Mouse (Mus musculus): ENCODE data around the gene Gimap4. TPM values are rescaled to one million over a fixed set of nuclear protein-coding genes. Genes with fewer than 3 reads are reported as not detected.
A peak's percentile ranks its signal among the peaks of the same experiment; 100 is the strongest.

Gene Gimap4
- total RNA-seq, 2 experiments from 2014 or later: 41.2 to 60.8 TPM

DNA sequence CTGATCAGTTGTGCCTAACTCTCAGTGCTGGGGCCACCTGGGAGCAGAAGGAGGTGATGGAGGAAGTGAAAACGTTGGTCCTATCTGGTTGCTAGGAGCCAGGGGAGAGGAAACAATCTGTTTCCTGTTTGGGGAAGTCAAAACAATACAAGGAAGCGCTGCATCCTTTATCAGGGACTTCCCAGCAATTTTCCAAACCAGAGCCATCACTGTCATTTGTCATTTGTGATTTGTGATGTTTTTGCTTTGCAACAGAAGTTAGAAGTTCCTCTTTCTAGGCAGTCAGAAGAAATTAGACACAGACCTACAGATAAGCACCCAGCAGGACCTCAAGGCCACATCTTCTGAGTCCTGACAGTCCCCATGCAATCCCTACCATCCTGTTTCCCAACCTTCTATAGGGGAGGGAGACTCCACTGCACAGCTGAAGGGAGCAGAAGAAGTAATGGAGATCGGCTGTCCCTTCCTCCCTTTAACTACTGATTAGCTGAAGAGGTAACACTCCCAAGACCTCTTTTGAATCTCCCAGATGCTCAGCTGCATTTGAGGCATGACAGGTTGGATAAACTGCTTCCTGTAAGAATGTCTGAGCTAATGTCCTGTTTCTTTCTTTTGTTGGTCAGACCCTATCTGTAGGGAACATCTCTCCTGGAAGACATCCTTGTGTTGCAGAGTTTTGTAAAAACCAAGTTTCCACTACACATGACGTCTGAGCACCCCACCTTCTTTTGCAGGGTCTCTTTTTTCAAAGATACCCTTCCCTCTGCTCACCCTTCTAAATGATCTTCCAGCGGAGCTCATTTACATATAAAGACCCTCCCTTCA is 16.1 kb downstream of the Gimap4 start:
- no peak for DNase-seq

DNA sequence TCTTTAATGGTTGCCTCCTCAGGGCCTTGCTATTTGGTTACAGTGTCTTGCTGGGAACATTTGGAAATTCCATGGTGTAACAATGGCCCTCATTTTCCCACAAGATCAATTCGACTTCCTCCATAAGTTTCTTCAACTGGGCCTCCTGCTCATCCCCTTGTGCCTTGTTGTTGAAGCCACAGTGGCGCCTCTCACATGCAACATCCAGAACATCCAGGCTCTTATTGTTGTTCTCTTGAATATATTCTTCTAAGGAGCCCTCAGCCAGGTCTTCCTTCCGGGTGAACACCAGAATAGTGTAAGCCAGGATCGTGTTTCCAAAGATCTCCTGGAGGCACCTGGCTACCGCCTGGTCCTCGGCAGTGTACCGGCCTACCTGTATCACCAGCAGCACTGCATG is 17.8 kb downstream of the Gimap4 start:
- DNase-seq: no peak

DNA sequence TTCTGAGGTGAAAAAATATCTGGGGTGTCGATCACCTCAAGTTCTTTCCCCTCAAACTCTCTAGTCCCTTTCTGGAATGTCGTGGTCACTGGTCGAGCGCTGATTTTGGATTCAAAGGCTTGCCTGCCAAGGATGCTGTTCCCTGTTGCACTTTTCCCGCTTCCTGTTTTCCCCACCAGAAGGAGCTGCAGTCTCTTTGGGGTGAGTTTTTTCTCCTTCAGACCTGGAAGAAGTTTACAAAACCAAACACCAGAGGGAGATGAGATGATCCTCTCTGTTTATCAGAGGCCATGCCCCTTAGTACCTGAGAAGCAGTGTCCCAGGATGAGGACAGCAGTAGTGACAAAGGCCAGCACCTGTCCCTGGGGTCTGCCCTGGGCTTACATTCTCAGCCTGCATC is 18.3 kb downstream of the Gimap4 start:
- no peak for DNase-seq

DNA sequence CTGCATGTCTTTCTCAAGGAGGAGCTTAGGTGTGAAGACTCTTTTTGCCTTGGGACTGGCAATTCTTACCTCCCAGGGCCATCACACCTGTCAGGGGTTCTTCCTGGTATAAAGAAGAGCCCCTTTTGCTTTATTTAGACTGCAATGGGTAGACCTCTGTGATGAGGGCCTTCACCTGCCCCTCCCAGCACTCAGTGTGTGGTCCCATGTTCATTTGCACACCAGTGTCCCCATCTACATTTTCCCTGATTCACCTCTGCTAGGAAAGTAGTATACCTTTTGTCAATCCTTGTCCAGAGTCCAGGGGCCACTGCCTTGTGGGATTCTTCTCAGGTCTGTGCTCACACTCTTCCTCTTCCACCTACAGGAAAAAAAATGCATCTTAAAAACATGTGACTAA is 19.8 kb downstream of the Gimap4 start:
- DNase-seq: no peak

DNA sequence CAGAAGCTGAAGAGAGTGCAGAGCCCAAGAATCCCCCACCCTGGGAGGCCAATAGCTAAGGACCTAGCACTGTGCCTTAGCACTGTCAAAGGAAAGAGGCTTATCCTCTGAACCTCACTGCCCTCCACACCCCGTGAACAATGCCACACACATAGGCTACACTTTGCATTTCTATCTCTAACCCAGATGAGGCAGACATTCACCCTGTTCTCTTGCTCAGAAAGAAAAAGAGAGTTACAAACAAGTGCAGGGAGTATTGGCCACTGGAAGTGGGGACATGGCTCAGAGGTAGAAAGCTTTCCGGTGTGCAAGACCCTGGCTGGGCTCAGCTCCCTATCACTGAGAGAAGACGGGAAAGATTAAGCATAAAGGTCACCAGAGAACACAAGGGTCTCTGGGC is 21.8 kb downstream of the Gimap4 start:
- DNase-seq: no peak

DNA sequence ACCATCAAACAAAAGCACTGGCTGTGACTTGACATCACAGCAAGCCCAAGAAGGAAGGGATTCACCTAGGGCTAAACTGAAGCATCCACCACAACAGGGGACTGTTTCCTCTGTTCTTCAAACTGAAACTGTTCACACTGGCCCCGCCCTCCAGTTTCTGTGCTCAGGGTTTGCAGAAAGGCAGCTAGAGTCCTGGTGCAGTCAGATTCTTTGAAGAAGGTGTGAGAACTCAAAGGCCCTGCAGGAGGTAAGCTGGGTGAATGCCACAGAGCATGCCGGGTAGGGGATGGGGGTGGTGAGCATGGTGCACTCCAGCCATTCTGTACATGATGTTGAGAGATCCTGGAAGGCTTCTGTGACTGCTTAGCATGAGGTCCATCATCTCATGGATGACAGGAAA is 34.1 kb downstream of the Gimap4 start, which contains the start of the genes Gm28053 and Gimap7:
TSS of gene Gm28053 (plus strand) at position 153 of the 400 bp plus-strand sequence.
TSS of gene Gimap7 (plus strand) at position 167 of the 400 bp plus-strand sequence.
- no peak for DNase-seq

DNA sequence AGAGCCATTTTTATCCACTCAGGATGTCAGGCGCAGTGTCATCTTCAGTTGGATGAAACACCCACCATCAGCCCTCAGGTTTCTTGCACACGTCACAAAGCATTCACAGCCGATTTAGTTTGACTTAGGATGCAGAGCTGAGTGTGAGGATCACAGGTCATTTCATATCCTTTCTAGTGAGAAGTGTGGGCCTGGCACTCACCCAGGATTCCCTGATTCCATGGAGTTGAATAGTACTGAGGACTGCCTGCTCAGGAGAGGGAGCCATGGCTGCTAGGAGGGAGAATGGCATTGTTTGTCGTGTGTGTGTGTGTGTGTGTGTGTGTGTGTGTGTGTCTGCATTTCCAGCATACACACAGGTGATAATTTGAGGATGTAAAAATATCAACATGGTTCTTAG is 36.0 kb downstream of the Gimap4 start:
- no peak for DNase-seq

DNA sequence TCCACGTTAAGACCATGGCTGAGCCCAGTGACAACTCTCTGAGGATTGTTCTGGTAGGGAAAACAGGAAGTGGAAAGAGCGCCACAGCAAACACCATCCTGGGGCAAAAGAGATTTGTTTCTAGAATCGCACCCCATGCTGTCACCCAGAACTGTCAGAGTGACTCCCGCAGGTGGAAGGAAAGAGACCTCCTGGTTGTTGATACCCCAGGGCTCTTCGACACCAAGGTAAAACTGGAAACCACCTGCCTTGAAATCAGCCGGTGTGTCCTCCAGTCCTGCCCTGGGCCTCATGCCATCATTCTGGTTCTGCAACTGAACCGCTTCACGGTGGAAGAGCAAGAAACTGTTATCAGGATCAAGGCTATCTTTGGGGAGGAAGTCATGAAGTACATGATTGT is 39.1 kb downstream of the Gimap4 start:
- no peak for DNase-seq

DNA sequence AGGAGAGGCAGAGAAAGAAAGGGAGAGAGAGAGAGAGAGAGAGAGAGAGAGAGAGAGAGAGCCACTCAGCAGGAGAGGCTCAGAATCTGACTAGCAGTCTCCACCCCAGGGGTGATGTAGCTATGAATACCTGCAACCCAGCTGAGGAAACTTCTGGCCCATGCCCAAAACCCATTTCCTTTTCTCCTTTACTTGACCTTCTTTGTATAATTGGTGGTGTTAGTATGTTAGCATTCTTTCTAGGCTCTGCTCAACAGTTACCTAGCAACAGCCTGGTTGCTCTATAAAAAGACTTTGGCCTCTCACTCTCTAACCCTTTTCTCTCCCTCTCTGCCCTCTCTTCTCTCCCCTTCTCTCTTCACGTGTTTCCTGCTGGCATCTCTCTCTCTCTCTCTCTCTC is 41.1 kb downstream of the Gimap4 start:
- DNase-seq: peak in 1 of 2 experiments; percentile 62

DNA sequence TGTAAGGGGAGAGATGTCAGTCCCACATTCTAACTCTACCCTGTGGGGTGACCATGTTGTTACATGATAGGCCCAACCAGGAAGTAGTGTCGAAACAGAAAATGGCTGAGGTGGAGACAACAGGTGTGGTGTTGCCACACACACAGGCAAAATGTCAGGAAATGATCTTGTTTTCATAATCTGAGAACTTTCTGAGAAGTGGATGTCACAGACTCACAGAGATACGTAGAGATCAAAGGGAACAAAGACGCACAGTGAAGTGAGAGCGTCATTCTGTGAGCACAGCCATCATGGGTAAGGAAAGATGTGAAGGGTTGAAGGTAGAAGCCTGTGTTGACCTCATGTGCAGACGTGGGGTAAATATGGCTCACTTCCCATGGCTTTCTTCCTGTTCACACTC is 43.4 kb downstream of the Gimap4 start:
- DNase-seq: no peak

DNA sequence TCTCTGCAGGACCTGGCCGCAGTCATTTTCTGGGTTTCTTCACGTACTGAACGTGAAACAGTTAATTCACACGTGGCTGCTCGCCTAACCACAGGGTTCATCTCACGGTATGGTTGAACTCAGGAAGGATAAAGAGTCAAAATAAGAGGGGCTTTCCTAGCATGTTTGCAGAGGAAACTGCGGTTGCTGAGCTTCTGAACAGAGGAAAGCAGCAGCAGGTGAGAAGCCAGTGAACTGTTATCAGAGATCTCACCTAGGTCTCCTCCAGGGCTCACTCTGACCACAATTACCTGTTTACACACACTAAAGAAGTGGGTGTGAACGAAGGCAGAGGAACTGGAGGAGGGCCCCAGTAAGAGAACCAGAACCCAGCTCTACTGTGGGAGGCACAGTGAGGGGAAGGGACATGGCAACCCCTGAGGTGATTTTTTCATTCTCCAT is 48.5 kb downstream of the Gimap4 start:
- no peak for DNase-seq

DNA sequence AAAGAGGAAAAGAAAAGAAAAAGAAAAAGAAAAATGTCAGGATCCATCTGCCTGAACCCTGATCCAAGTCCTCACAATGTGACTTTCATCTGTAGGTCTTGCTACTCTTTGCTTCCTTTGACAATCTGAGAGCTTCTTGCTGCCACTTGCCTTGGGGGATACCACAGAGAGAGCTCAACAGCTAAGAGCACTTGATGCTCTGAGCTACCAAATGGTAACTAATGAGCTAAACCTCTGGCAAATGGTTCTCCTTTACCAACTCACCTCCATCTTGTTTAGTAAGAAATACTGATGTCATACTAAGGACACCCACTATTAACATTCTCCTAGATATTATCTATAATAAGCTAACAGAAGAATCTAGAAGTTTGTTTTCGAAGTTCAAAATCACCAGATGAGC is 49.3 kb downstream of the Gimap4 start:
- no peak for DNase-seq

DNA sequence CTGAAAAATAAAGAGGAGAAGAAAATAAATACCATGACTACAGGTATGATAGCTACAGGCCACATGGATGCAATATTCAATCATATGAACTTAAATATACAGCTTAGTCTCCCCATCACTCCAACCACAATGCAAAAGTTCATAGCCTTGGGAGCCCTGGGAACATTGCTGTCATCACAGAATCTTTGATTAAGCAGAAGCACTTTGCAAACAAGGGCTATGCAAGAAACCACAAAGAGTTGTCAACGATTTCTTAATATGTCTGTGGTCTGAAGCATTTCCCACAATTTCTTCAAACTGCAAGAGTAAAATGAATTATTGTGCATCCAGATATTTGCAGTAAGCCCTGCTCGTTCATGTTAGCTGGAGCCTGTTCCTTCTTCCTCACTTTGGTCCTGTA is 52.7 kb downstream of the Gimap4 start:
- DNase-seq: no peak

DNA sequence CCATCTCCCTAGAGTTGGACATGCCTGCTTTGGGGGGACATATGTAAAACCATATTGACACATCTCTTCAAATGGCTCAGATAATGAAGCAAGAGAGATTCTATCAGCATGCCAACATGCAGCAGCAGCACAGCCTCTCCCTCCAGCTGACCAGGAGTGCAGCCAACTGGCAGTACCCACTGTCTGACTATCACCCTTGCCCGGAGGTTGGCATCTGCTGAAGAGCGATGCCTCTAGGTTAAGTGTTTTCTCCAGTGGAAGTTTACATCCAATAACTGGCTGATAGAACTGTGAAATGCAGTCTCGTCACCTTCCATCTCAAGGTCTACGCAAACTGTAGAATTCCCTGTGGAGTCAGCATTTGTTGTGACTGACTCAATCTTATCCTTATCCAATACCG is 53.3 kb downstream of the Gimap4 start:
- no peak for DNase-seq

DNA sequence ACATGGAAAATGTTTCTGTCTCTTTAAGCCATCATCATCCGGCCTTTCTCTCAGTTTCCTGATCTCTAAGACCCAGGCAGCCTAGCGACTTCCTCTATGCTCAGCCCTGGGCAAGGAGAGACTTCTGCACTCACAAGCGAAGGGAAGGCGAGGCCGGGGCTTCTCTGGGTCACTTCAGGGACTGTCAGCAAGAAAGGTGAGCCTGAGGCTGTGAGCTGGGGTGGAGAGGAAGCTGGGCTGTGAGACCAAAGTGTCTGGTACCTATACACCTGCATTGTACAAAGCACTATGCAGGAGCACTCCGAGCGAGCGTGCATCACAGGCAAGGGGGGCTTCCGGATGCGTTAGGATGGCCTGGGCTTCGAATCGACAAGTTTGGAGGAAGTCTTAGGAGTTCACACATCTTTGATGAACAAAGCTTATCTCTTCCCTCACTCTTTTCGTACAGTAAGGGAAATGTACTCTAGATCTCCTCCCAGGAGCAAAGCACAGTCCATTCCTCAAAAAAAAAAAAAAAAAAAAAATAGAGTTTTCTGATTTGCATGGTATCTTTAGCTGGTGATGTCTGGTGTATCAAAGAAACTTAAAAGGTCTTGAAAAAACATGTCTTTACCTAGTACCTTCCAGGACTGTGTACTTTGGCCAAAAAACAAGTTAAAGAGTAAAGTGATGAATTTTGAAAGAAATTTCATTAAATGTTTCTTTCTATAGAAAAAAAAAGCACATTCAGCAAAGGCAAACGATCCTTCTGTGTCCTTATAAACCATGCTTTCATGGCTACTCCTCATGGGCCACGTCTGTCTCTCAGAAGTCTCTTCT is 54.8 kb downstream of the Gimap4 start, which contains the start of gene Gimap1:
TSS of gene Gimap1 (plus strand) at position 94 of the 819 bp plus-strand sequence.
- peak; percentile 15 to 48 for DNase-seq

DNA sequence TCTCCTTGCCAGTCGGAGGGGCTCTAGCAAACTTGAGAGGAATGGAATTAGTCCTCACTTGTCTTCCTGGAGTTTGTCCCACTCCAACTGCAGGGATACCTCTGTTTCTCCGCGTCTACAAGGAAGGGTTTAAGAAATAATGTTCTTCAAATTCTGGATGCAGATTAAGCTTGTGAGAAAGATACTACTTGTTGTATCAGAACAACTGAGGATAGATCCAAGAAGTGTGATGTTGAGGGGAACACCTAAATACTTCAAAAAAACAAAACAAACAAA is 55.4 kb downstream of the Gimap4 start:
- DNase-seq: no peak

DNA sequence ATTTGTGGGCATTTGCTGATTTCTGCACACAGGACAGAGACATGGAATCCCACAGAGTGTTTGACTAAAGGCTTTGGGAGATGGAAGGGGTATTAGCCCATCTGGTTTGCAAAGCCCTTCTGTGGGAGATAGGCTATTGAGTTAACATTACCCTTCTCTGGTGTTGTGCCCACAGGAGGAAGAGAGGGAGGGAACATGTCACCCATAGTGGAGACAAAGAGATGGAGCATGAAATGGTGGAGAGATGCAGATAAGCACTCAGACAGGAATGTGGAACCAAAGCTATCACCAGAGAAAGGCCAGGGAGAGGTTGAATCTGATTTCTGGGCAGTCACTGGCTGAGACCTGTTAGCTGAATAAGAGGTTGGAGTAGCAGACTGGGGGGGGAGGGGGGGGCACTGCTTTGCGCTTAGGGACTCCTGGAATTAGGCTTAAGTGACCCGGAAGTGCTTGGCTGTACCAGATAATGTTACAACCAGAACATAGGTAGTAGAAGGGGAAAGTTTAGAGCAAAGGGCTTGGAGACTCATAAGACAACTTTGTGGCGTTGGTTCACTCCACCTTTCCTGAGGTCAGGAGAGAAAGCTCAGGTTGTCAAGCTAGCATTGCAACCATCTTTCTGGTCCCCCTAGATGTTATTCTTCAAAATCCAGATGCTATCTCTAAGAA is 56.3 kb downstream of the Gimap4 start:
- DNase-seq: no peak

DNA sequence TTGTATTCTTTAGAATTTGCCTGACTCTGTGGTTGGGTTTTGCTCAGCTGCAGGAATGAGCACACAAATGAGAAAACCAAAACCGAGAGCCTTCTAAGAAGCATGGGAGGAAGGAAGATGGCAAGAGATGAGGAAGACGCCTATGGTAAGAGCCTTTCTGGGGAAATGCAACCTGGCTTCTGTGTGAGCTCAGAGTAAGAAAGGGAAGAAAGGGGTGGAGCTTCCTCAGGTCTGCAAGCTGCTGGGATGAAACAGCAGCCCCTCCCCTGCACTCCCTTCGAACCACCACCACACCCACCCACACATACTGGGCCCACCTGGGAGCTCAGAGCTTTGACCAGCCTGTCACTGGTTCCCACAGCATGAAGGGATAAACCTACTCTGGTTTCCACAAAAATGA is 56.9 kb downstream of the Gimap4 start:
- DNase-seq: no peak

All from adrenal gland, postnatal 36 days (tissue).